ENCODE assay signal across 8 mouse cellular contexts in genomic region chr1:74855651-74856438, GRCm38 (mm10). TPM values are rescaled to one million over a fixed set of nuclear protein-coding genes. Genes with fewer than 3 reads are reported as not detected.
DNase-seq lines count a peak whose midpoint lies in the region; ATAC-seq and TF ChIP-seq lines count a peak whose summit lies in the region.

No protein-coding gene starts in this region.

- under 1% methylated on average over 68 of the region's 74 CpGs for WGBS in kidney, embryonic 16.5 days
- WGBS in heart, postnatal 0 days: 1% methylated on average over 69 of the region's 74 CpGs
- 1% methylated on average over 72 of the region's 74 CpGs for WGBS in liver, embryonic 16.5 days (ENCODE audit: insufficient replicate concordance)
- 1% methylated on average over 71 of the region's 74 CpGs for WGBS in stomach, postnatal 0 days

- no peak for TF ChIP-seq CTCF in ES-Bruce4 (IDR thresholded peaks at IDR 0.05; ENCODE audit: low read depth, low read length)
- TF ChIP-seq CTCF in heart, postnatal 0 days (IDR thresholded peaks at IDR 0.05; ENCODE audit: low read depth): no peak
- no peak for TF ChIP-seq CTCF in stomach, postnatal 0 days (IDR thresholded peaks at IDR 0.05; ENCODE audit: low read depth)

- TF ChIP-seq EP300 in ES-Bruce4 (IDR thresholded peaks at IDR 0.05; ENCODE audit: insufficient read depth, low read depth, low read length): no peak
- no peak for TF ChIP-seq EP300 in heart, postnatal 0 days (IDR thresholded peaks at IDR 0.05; ENCODE audit: low read depth)
- TF ChIP-seq EP300 in stomach, postnatal 0 days (optimal IDR thresholded peaks at IDR 0.05): no peak

- no peak overlapping the region for H3K9ac ChIP-seq in kidney, embryonic 16.5 days (replicated peaks; ENCODE audit: low read length)
- H3K9ac ChIP-seq in ES-Bruce4 (ENCODE audit: low read depth, poor library complexity, severe bottlenecking): peak overlapping the region; percentile 69
- no peak overlapping the region for H3K9ac ChIP-seq in heart, postnatal 0 days (replicated peaks; ENCODE audit: low read depth, low read length)
- H3K9ac ChIP-seq in liver, embryonic 16.5 days (ENCODE audit: low read depth, low read length): no peak overlapping the region
- no peak overlapping the region for H3K9ac ChIP-seq in stomach, postnatal 0 days (ENCODE audit: low read length)

- no peak for DNase-seq in kidney, adult 9 months
- peak; percentile 53 for DNase-seq in cerebellum, adult 8-10 months
- no peak for DNase-seq in heart, postnatal 0 days (ENCODE audit: low spot score)
- peak; percentile 26 for DNase-seq in stomach, postnatal 0 days (ENCODE audit: low spot score)
- no peak for DNase-seq in natural killer cell, adult 2 months (ENCODE audit: low spot score in 2 of 2)

- peaks cover 96% of the 10 kb centered on the region for H3K27me3 ChIP-seq in kidney, embryonic 16.5 days (ENCODE audit: insufficient read depth, low read length)
- H3K27me3 ChIP-seq in ES-Bruce4 (ENCODE audit: control insufficient read depth, insufficient read depth, low read length, poor library complexity, severe bottlenecking): peaks cover 15% of the 10 kb centered on the region
- H3K27me3 ChIP-seq in heart, postnatal 0 days (ENCODE audit: control insufficient read depth, insufficient read depth, low read length): peaks cover 95% of the 10 kb centered on the region
- H3K27me3 ChIP-seq in liver, embryonic 16.5 days (ENCODE audit: control insufficient read depth, insufficient read depth, low read depth, low read length): peaks cover 86% of the 10 kb centered on the region
- peaks cover 25% of the 10 kb centered on the region for H3K27me3 ChIP-seq in stomach, postnatal 0 days (ENCODE audit: control insufficient read depth, insufficient read depth, low read length)

- no peaks in the 10 kb centered on the region for H3K9me3 ChIP-seq in kidney, embryonic 16.5 days (ENCODE audit: low read length)
- H3K9me3 ChIP-seq in ES-Bruce4 (replicated peaks; ENCODE audit: control insufficient read depth, insufficient read depth, low read length, poor library complexity, severe bottlenecking): no peaks in the 10 kb centered on the region
- H3K9me3 ChIP-seq in heart, postnatal 0 days (replicated peaks; ENCODE audit: control insufficient read depth, low read length): no peaks in the 10 kb centered on the region
- no peaks in the 10 kb centered on the region for H3K9me3 ChIP-seq in liver, embryonic 16.5 days (replicated peaks; ENCODE audit: control insufficient read depth, low read length)
- no peaks in the 10 kb centered on the region for H3K9me3 ChIP-seq in stomach, postnatal 0 days (ENCODE audit: control insufficient read depth, low read length)

- H3K36me3 ChIP-seq in kidney, embryonic 16.5 days (ENCODE audit: insufficient read depth, low read length): no peaks in the 10 kb centered on the region
- H3K36me3 ChIP-seq in ES-Bruce4 (ENCODE audit: control insufficient read depth, insufficient read depth, low read length, poor library complexity, severe bottlenecking): no peaks in the 10 kb centered on the region
- H3K36me3 ChIP-seq in heart, postnatal 0 days (replicated peaks; ENCODE audit: control insufficient read depth, insufficient read depth, low read length): no peaks in the 10 kb centered on the region
- no peaks in the 10 kb centered on the region for H3K36me3 ChIP-seq in liver, embryonic 16.5 days (ENCODE audit: control insufficient read depth, insufficient read depth)
- H3K36me3 ChIP-seq in stomach, postnatal 0 days (ENCODE audit: control insufficient read depth, insufficient read depth, low read length): no peaks in the 10 kb centered on the region

- H3K4me2 ChIP-seq in kidney, embryonic 16.5 days (replicated peaks; ENCODE audit: low read depth, low read length): peak overlapping the region; percentile 96
- peak overlapping the region; percentile 62 for H3K4me2 ChIP-seq in heart, postnatal 0 days (ENCODE audit: low read depth, low read length)
- peak overlapping the region; percentile 65; the same call in 1 of the 2 replicates for H3K4me2 ChIP-seq in liver, embryonic 16.5 days (ENCODE audit: low read depth, low read length)
- H3K4me2 ChIP-seq in stomach, postnatal 0 days (replicated peaks; ENCODE audit: low read depth): peak overlapping the region; percentile 98

- ATAC-seq in kidney, embryonic 16.5 days (ENCODE audit: low FRiP score, low TSS enrichment): no peak
- no peak for ATAC-seq in heart, postnatal 0 days (ENCODE audit: insufficient read depth, low read depth)
- ATAC-seq in liver, embryonic 16.5 days (ENCODE audit: low read depth): no peak
- ATAC-seq in stomach, postnatal 0 days (ENCODE audit: low FRiP score, low TSS enrichment): no peak

- H3K27ac ChIP-seq in kidney, embryonic 16.5 days (ENCODE audit: low read length): no peak overlapping the region
- no peak overlapping the region for H3K27ac ChIP-seq in ES-Bruce4 (ENCODE audit: insufficient read depth, low read length)
- no peak overlapping the region for H3K27ac ChIP-seq in heart, postnatal 0 days (ENCODE audit: low read depth)
- no peak overlapping the region for H3K27ac ChIP-seq in liver, embryonic 16.5 days (ENCODE audit: low read length)
- no peak overlapping the region for H3K27ac ChIP-seq in stomach, postnatal 0 days (replicated peaks)

- H3K4me3 ChIP-seq in kidney, embryonic 16.5 days (ENCODE audit: low read length): peak overlapping the region; percentile 64
- H3K4me3 ChIP-seq in ES-Bruce4 (ENCODE audit: low read depth, low read length): peak overlapping the region; percentile 45
- peak overlapping the region; percentile 48 for H3K4me3 ChIP-seq in heart, postnatal 0 days (ENCODE audit: low read depth, low read length)
- H3K4me3 ChIP-seq in liver, embryonic 16.5 days (ENCODE audit: low read depth, low read length): peak overlapping the region; percentile 48; the same call in 1 of the 2 replicates
- H3K4me3 ChIP-seq in stomach, postnatal 0 days (ENCODE audit: low read depth, low read length): peak overlapping the region; percentile 59

- TF ChIP-seq POLR2A in ES-Bruce4 (IDR thresholded peaks at IDR 0.05; ENCODE audit: insufficient read depth, low read length): no peak

- H3K4me1 ChIP-seq in kidney, embryonic 16.5 days (ENCODE audit: insufficient read depth, low read length): peaks cover 24% of the 10 kb centered on the region
- H3K4me1 ChIP-seq in ES-Bruce4 (ENCODE audit: control insufficient read depth, insufficient read depth, low read length): peaks cover 5% of the 10 kb centered on the region
- H3K4me1 ChIP-seq in heart, postnatal 0 days (ENCODE audit: control insufficient read depth, insufficient read depth): peaks cover 5% of the 10 kb centered on the region; the same call in 1 of the 2 replicates
- H3K4me1 ChIP-seq in liver, embryonic 16.5 days (ENCODE audit: control insufficient read depth, low read depth, low read length): no peaks in the 10 kb centered on the region; the same call in none of the 2 replicates
- 0 out of 2 replicates have a peak, but pooled peaks cover 2% of the 10 kb centered on the region for H3K4me1 ChIP-seq in stomach, postnatal 0 days (replicated peaks; ENCODE audit: control insufficient read depth, insufficient read depth)

RNA-seq across cellular contexts. Expression of gene Cdk5r2, which starts 1.1 kb away (rescaled TPM):
- polyA plus RNA-seq in kidney, embryonic 16.5 days (2015; fragmentation: Nextera tagmentation; extraction: Ambion mirVana): not detected in 2 replicates
- 0.28 and 0.32 TPM in 2 replicates for polyA plus RNA-seq in ES-Bruce4 (2011; ENCODE audit: insufficient read depth, insufficient read length, low read depth, missing spikeins)
- not detected in 2 replicates for total RNA-seq in heart, postnatal 0 days (2014; rRNA removed; ENCODE audit: low replicate concordance)
- polyA plus RNA-seq in heart, postnatal 0 days (2015; fragmentation: Nextera tagmentation; extraction: Ambion mirVana): not detected in 2 replicates
- not detected in 2 replicates for polyA plus RNA-seq in liver, embryonic 16.5 days (2015; fragmentation: Nextera tagmentation; extraction: Ambion mirVana)
- polyA plus RNA-seq in stomach, postnatal 0 days (2015; fragmentation: Nextera tagmentation; extraction: Ambion mirVana): 0.12 and 0.19 TPM in 2 replicates

RNA-seq across cellular contexts. Expression of gene Fev, which starts 29.4 kb away (rescaled TPM):
- 0.24 TPM in 1 of 2 replicates, not detected in the other for polyA plus RNA-seq in kidney, embryonic 16.5 days (2015; fragmentation: Nextera tagmentation; extraction: Ambion mirVana)
- not detected in 2 replicates for polyA plus RNA-seq in ES-Bruce4 (2011; ENCODE audit: insufficient read depth, insufficient read length, low read depth, missing spikeins)
- total RNA-seq in heart, postnatal 0 days (2014; rRNA removed; ENCODE audit: low replicate concordance): not detected in 2 replicates
- 0.23 and 0.34 TPM in 2 replicates for polyA plus RNA-seq in heart, postnatal 0 days (2015; fragmentation: Nextera tagmentation; extraction: Ambion mirVana)
- not detected in 2 replicates for polyA plus RNA-seq in liver, embryonic 16.5 days (2015; fragmentation: Nextera tagmentation; extraction: Ambion mirVana)
- polyA plus RNA-seq in stomach, postnatal 0 days (2015; fragmentation: Nextera tagmentation; extraction: Ambion mirVana): 0.22 and 0.31 TPM in 2 replicates

RNA-seq across cellular contexts. Expression of gene Cryba2, which starts 37.1 kb away (rescaled TPM):
- polyA plus RNA-seq in kidney, embryonic 16.5 days (2015; fragmentation: Nextera tagmentation; extraction: Ambion mirVana): not detected in 2 replicates
- polyA plus RNA-seq in ES-Bruce4 (2011; ENCODE audit: insufficient read depth, insufficient read length, low read depth, missing spikeins): not detected in 2 replicates
- not detected in 2 replicates for total RNA-seq in heart, postnatal 0 days (2014; rRNA removed; ENCODE audit: low replicate concordance)
- not detected in 2 replicates for polyA plus RNA-seq in heart, postnatal 0 days (2015; fragmentation: Nextera tagmentation; extraction: Ambion mirVana)
- polyA plus RNA-seq in liver, embryonic 16.5 days (2015; fragmentation: Nextera tagmentation; extraction: Ambion mirVana): not detected in 2 replicates
- polyA plus RNA-seq in stomach, postnatal 0 days (2015; fragmentation: Nextera tagmentation; extraction: Ambion mirVana): 0.50 and 0.93 TPM in 2 replicates

Comparison
In these comparisons a context has a peak if more than half of its experiments do, and no peak if none do; other contexts are left out.
1. DNase-seq: peak in cerebellum, adult 8-10 months (single experiment) and stomach, postnatal 0 days (single experiment); none in kidney, adult 9 months (single experiment), heart, postnatal 0 days (single experiment) and natural killer cell, adult 2 months (0 of 2).
2. Peak in every context shown above with its lines, with median percentiles within 50 percentile points of each other: H3K4me2 ChIP-seq and H3K4me3 ChIP-seq.